Mouse (Mus musculus) olfactory bulb, adult 2 months (tissue): ENCODE data around the gene S100b.

Experiments used
- CTCF ChIP-seq: fragments of 200-500 bp; IDR thresholded peaks from 2 replicates; pipeline ENCODE4 v1.5.1; 2012; ENCODE audit warnings: low read depth, mild to moderate bottlenecking, low read length, moderate library complexity; ENCODE audit not compliant: insufficient read depth
- POLR2A ChIP-seq: fragments of 200-500 bp; IDR thresholded peaks from 2 replicates; pipeline ENCODE4 v1.6.1; 2012; ENCODE audit warnings: mild to moderate bottlenecking, low read depth, low read length, moderate library complexity; ENCODE audit not compliant: insufficient read depth

- no peak for TF ChIP-seq CTCF
- no peak for TF ChIP-seq POLR2A
These were observed 14.3 kb upstream of the S100b start for GRCm38 (mm10) chr10:76239401-76239800.
